Mouse (Mus musculus) limb, embryonic 11.5 days (tissue): ENCODE results near the gene C130050O18Rik. TPM values are rescaled to one million over a fixed set of nuclear protein-coding genes. Genes with fewer than 3 reads are reported as not detected.

Experiments used
- ATAC-seq: fragments of 200-750 bp; cut with Nextera tagmentation; 2 replicates; pipeline ENCODE4 v1.8.0; 2017; ENCODE audit warnings: low read depth; ENCODE audit not compliant: insufficient number of reproducible peaks, low FRiP score, low TSS enrichment
- DNase-seq: peaks from one replicate; pipeline ENCODE4 v3.0.0-alpha.2; 2015; ENCODE audit warnings: low spot score
- H3K27ac ChIP-seq: fragments of 300-500 bp; sonication (generic); replicated peaks from 2 replicates; pipeline ENCODE4 v1.5.1; 2014; ENCODE audit warnings: low read depth, mild to moderate bottlenecking, low read length
- H3K27me3 ChIP-seq: fragments of 300-500 bp; sonication (generic); 2 replicates; pipeline ENCODE4 v1.6.1; 2014; ENCODE audit warnings: mild to moderate bottlenecking, low read length, mixed read lengths; ENCODE audit not compliant: control insufficient read depth, insufficient read depth
- H3K36me3 ChIP-seq: fragments of 300-500 bp; sonication (generic); 2 replicates; pipeline ENCODE4 v1.6.1; 2014; ENCODE audit warnings: mild to moderate bottlenecking, low read length, moderate library complexity, mixed read lengths; ENCODE audit not compliant: control insufficient read depth, insufficient read depth
- H3K4me1 ChIP-seq: fragments of 300-500 bp; sonication (generic); 2 replicates; pipeline ENCODE4 v1.6.1; 2014; ENCODE audit warnings: low read length, mixed read lengths; ENCODE audit not compliant: control insufficient read depth, insufficient read depth
- H3K4me2 ChIP-seq: fragments of 300-500 bp; sonication (generic); 2 replicates; pipeline ENCODE4 v1.6.1; 2014; ENCODE audit warnings: low read depth, mild to moderate bottlenecking, moderate library complexity; ENCODE audit not compliant: severe bottlenecking
- H3K4me3 ChIP-seq: fragments of 300-500 bp; sonication (generic); 2 replicates; pipeline ENCODE4 v1.5.1; 2014; ENCODE audit warnings: low read depth, low read length
- H3K9ac ChIP-seq: fragments of 300-500 bp; sonication (generic); 2 replicates; pipeline ENCODE4 v1.6.1; 2014; ENCODE audit warnings: mild to moderate bottlenecking, low read length
- H3K9me3 ChIP-seq: fragments of 300-500 bp; sonication (generic); 2 replicates; pipeline ENCODE4 v1.6.1; 2016; ENCODE audit warnings: low read length; ENCODE audit not compliant: control insufficient read depth
- WGBS: fragments of 180-500 bp; shearing (Covaris S2); extraction: QIAGEN DNeasy Blood & Tissue Kit; methylation state at CpG from one replicate; pipeline ENCODE4 v1.1.7; 2014; 5-methylcytosine and 5-hydroxymethylcytosine counted together
- polyA plus RNA-seq: library from polyadenylated mRNA; unstranded; fragments of >200 nt; fragmentation: Nextera tagmentation; extraction: Ambion mirVana; gene quantifications from 2 replicates; pipeline ENCODE4 v1.2.1, GENCODE M21; 2014

Gene C130050O18Rik
- polyA plus RNA-seq, 1 experiment from 2014 or later = 0.89 TPM

GRCm38 (mm10) chr5:139397959-139398753, 6.9 kb upstream of the C130050O18Rik start:
- WGBS = 41% methylated on average over 5 of the region's 5 CpGs
- peak; percentile 93 for DNase-seq
- Histone ChIP-seq H3K9me3 (no peaks in the 10 kb centered on the region), H3K27me3 (no peaks in the 10 kb centered on the region), H3K9ac (no peak overlapping the region), H3K4me2 (no peak overlapping the region), H3K27ac (no peak overlapping the region), H3K36me3 (no peaks in the 10 kb centered on the region; the same call in 1 of the 2 replicates), H3K4me3 (no peak overlapping the region), H3K4me1 (peaks cover 2% of the 10 kb centered on the region; the same call in 1 of the 2 replicates)
- peak; percentile 58; the same call in 1 of the 2 replicates for ATAC-seq

- ATAC-seq (no peak), DNase-seq (no peak)
- H3K36me3 ChIP-seq = no peaks in the 10 kb centered on the region
- H3K9me3 ChIP-seq = no peaks in the 10 kb centered on the region
- no peak overlapping the region for H3K4me3 ChIP-seq
- peaks cover 2% of the 10 kb centered on the region; the same call in 1 of the 2 replicates for H3K4me1 ChIP-seq
- H3K4me2 ChIP-seq = no peak overlapping the region
- WGBS = 80% methylated on average over 5 of the region's 5 CpGs
- no peak overlapping the region for H3K9ac ChIP-seq
- H3K27ac ChIP-seq = no peak overlapping the region
- H3K27me3 ChIP-seq = no peaks in the 10 kb centered on the region
Measured at GRCm38 (mm10) chr5:139398786-139399185, 6.3 kb upstream of the C130050O18Rik start.

GRCm38 (mm10) chr5:139399991-139400390, 5.1 kb upstream of the C130050O18Rik start:
- H3K27ac ChIP-seq = no peak overlapping the region
- H3K4me2 ChIP-seq = no peak overlapping the region
- H3K4me3 ChIP-seq = no peak overlapping the region
- WGBS = 94% methylated on average over 14 of the region's 14 CpGs
- H3K9ac ChIP-seq = no peak overlapping the region
- H3K4me1 ChIP-seq = peaks cover 3% of the 10 kb centered on the region
- H3K36me3 ChIP-seq = no peaks in the 10 kb centered on the region
- no peaks in the 10 kb centered on the region for H3K9me3 ChIP-seq
- ATAC-seq (no peak), DNase-seq (no peak)
- no peaks in the 10 kb centered on the region for H3K27me3 ChIP-seq

- peaks cover 12% of the 10 kb centered on the region; the same call in 1 of the 2 replicates for H3K4me1 ChIP-seq
- DNase-seq = no peak
- H3K9me3 ChIP-seq = no peaks in the 10 kb centered on the region
- H3K27ac ChIP-seq = no peak overlapping the region
- no peak overlapping the region for H3K4me2 ChIP-seq
- no peaks in the 10 kb centered on the region for H3K36me3 ChIP-seq
- ATAC-seq = no peak
- no peaks in the 10 kb centered on the region for H3K27me3 ChIP-seq
- no peak overlapping the region for H3K9ac ChIP-seq
- no peak overlapping the region for H3K4me3 ChIP-seq
- WGBS = 96% methylated on average over 2 of the region's 2 CpGs
Measured at GRCm38 (mm10) chr5:139402106-139402505, 3.0 kb upstream of the C130050O18Rik start.

GRCm38 (mm10) chr5:139403692-139404260, 1.3 kb upstream of the C130050O18Rik start:
- no peak overlapping the region for H3K4me3 ChIP-seq
- ATAC-seq (no peak), DNase-seq (no peak)
- no peak overlapping the region for H3K9ac ChIP-seq
- no peak overlapping the region for H3K27ac ChIP-seq
- H3K36me3 ChIP-seq = no peaks in the 10 kb centered on the region
- no peak overlapping the region for H3K4me2 ChIP-seq
- 92% methylated on average over 8 of the region's 8 CpGs for WGBS
- no peaks in the 10 kb centered on the region for H3K9me3 ChIP-seq
- H3K4me1 ChIP-seq = peaks cover 12% of the 10 kb centered on the region; the same call in 1 of the 2 replicates
- no peaks in the 10 kb centered on the region for H3K27me3 ChIP-seq

- Histone ChIP-seq H3K36me3 (no peaks in the 10 kb centered on the region), H3K9me3 (no peaks in the 10 kb centered on the region), H3K27me3 (no peaks in the 10 kb centered on the region), H3K4me2 (0 out of 2 replicates have a peak overlapping the region, but pooled peaks have one; percentile 10), H3K4me1 (peaks cover 12% of the 10 kb centered on the region; the same call in 1 of the 2 replicates), H3K4me3 (no peak overlapping the region), H3K27ac (no peak overlapping the region), H3K9ac (peak overlapping the region; percentile 34; the same call in 1 of the 2 replicates)
- WGBS = 65% methylated on average over 7 of the region's 7 CpGs
- ATAC-seq = 0 out of 2 replicates have a peak, but pooled peaks have one; percentile 22
- DNase-seq = no peak
Measured at GRCm38 (mm10) chr5:139405478-139405877, 398 bp downstream of the C130050O18Rik start.

- WGBS = 86% methylated on average over 3 of the region's 3 CpGs
- peak overlapping the region; percentile 34 for H3K9ac ChIP-seq
- H3K9me3 ChIP-seq = no peaks in the 10 kb centered on the region
- peaks cover 12% of the 10 kb centered on the region; the same call in 1 of the 2 replicates for H3K4me1 ChIP-seq
- H3K4me2 ChIP-seq = no peak overlapping the region
- no peak overlapping the region for H3K27ac ChIP-seq
- no peaks in the 10 kb centered on the region for H3K27me3 ChIP-seq
- DNase-seq (no peak), ATAC-seq (no peak)
- no peak overlapping the region for H3K4me3 ChIP-seq
- H3K36me3 ChIP-seq = no peaks in the 10 kb centered on the region
Measured at GRCm38 (mm10) chr5:139405953-139406352, 873 bp downstream of the C130050O18Rik start.

- Histone ChIP-seq H3K27me3 (no peaks in the 10 kb centered on the region), H3K4me1 (peaks cover 12% of the 10 kb centered on the region; the same call in 1 of the 2 replicates), H3K36me3 (no peaks in the 10 kb centered on the region), H3K4me2 (no peak overlapping the region), H3K4me3 (no peak overlapping the region), H3K9me3 (no peaks in the 10 kb centered on the region), H3K9ac (no peak overlapping the region), H3K27ac (no peak overlapping the region)
- ATAC-seq (no peak), DNase-seq (no peak)
- 87% methylated on average over 14 of the region's 14 CpGs for WGBS
Measured at GRCm38 (mm10) chr5:139407121-139407885, 2.2 kb downstream of the C130050O18Rik start.
